Mouse (Mus musculus) embryo, embryonic 10.5 days (tissue): Measurements from ENCODE around the gene Igf1r.
"Not testable (repeated sequence)": the region's sequence is repeated elsewhere in the genome, so short reads cannot be mapped to it uniquely, and the experiment has no call there.

Experiments
- DNase-seq: peaks from one replicate; pipeline ENCODE4 v3.0.0-alpha.2; 2015; ENCODE audit warnings: low spot score

Igf1r gene

GRCm38 (mm10) chr7:68272607-68273006, 320.0 kb downstream of the Igf1r start:
- no peak for DNase-seq

GRCm38 (mm10) chr7:68273515-68273914, 320.9 kb downstream of the Igf1r start, which contains the start of gene Fam169b:
Fam169b (plus strand) TSS chr7:68273839.
- no peak for DNase-seq

GRCm38 (mm10) chr7:68274218-68274617, 321.6 kb downstream of the Igf1r start:
- no peak for DNase-seq

- peak; percentile 13 for DNase-seq
Observed at GRCm38 (mm10) chr7:68274951-68275350, 322.3 kb downstream of the Igf1r start.

GRCm38 (mm10) chr7:68275445-68275837, 322.8 kb downstream of the Igf1r start:
- not testable (repeated sequence) for DNase-seq

- DNase-seq, result peak; percentile 42
Observed at GRCm38 (mm10) chr7:68275838-68276731, 323.5 kb downstream of the Igf1r start.

- DNase-seq, result peak; percentile 67
Observed at GRCm38 (mm10) chr7:68277054-68277896, 324.6 kb downstream of the Igf1r start.

GRCm38 (mm10) chr7:68277897-68278270, 325.3 kb downstream of the Igf1r start:
- no peak for DNase-seq

- no peak for DNase-seq
Observed at GRCm38 (mm10) chr7:68278385-68278784, 325.8 kb downstream of the Igf1r start.

GRCm38 (mm10) chr7:68278908-68279307, 326.3 kb downstream of the Igf1r start:
- DNase-seq, result no peak

- DNase-seq, result no peak
Observed at GRCm38 (mm10) chr7:68279481-68279880, 326.9 kb downstream of the Igf1r start.

- DNase-seq, result no peak
Observed at GRCm38 (mm10) chr7:68280352-68280869, 327.8 kb downstream of the Igf1r start.

GRCm38 (mm10) chr7:68281341-68281740, 328.7 kb downstream of the Igf1r start:
- no peak for DNase-seq

GRCm38 (mm10) chr7:68282304-68283132, 329.9 kb downstream of the Igf1r start:
- no peak for DNase-seq

- not testable (repeated sequence) for DNase-seq
Observed at GRCm38 (mm10) chr7:68283133-68283520, 330.5 kb downstream of the Igf1r start.
